Mouse (Mus musculus) liver, embryonic 11.5 days (tissue): ENCODE data around the gene Arfrp1. TPM values are rescaled to one million over a fixed set of nuclear protein-coding genes. Genes with fewer than 3 reads are reported as not detected.
A peak's percentile ranks its signal among the peaks of the same experiment; 100 is the strongest.

Experiments
- ATAC-seq: fragments of 200-750 bp; cut with Nextera tagmentation; replicated peaks from 2 replicates; pipeline ENCODE4 v1.8.0; 2017; ENCODE audit warnings: moderate number of reproducible peaks, mild to moderate bottlenecking, moderate TSS enrichment, moderate library complexity; ENCODE audit not compliant: low FRiP score
- DNase-seq: peaks from one replicate; pipeline ENCODE4 v3.0.0-alpha.2; 2017; ENCODE audit warnings: low spot score
- H3K27ac ChIP-seq: fragments of 300-500 bp; sonication (generic); 2 replicates; pipeline ENCODE4 v1.5.1; 2014; ENCODE audit warnings: mild to moderate bottlenecking, low read depth, low read length, control low read depth
- H3K27me3 ChIP-seq: fragments of 300-500 bp; sonication (generic); replicated peaks from 2 replicates; pipeline ENCODE4 v1.6.1; 2014; ENCODE audit warnings: low read length, mixed read lengths; ENCODE audit not compliant: control insufficient read depth, insufficient read depth
- H3K36me3 ChIP-seq: fragments of 300-500 bp; sonication (generic); 2 replicates; pipeline ENCODE4 v1.6.1; 2014; ENCODE audit warnings: mild to moderate bottlenecking, low read length, moderate library complexity, mixed read lengths; ENCODE audit not compliant: control insufficient read depth, insufficient read depth
- H3K4me1 ChIP-seq: fragments of 300-500 bp; sonication (generic); replicated peaks from 2 replicates; pipeline ENCODE4 v1.6.1; 2014; ENCODE audit warnings: low read length, mixed read lengths; ENCODE audit not compliant: control insufficient read depth, insufficient read depth
- H3K4me2 ChIP-seq: fragments of 300-500 bp; sonication (generic); 2 replicates; pipeline ENCODE4 v1.6.1; 2014; ENCODE audit warnings: mild to moderate bottlenecking, control low read depth, moderate library complexity
- H3K4me3 ChIP-seq: fragments of 300-500 bp; sonication (generic); 2 replicates; pipeline ENCODE4 v1.5.1; 2014; ENCODE audit warnings: low read depth, low read length, control low read depth
- H3K9ac ChIP-seq: fragments of 300-500 bp; sonication (generic); 2 replicates; pipeline ENCODE4 v1.6.1; 2014; ENCODE audit warnings: low read depth, low read length, control low read depth
- H3K9me3 ChIP-seq: fragments of 300-500 bp; sonication (generic); 2 replicates; pipeline ENCODE4 v1.6.1; 2016; ENCODE audit warnings: low read length, inconsistent platforms, mixed read lengths; ENCODE audit not compliant: control insufficient read depth
- WGBS: fragments of 180-500 bp; shearing (Covaris S2); extraction: QIAGEN DNeasy Blood & Tissue Kit; methylation state at CpG from one replicate; pipeline ENCODE4 v1.1.7; 2014; 5-methylcytosine and 5-hydroxymethylcytosine counted together
- polyA plus RNA-seq: library from polyadenylated mRNA; unstranded; fragments of >200 nt; fragmentation: Nextera tagmentation; extraction: Ambion mirVana; gene quantifications from 2 replicates; pipeline ENCODE4 v1.2.1, GENCODE M21; 2014

Arfrp1 gene
- polyA plus RNA-seq, 1 experiment from 2014 or later, result 48.9 TPM

DNA sequence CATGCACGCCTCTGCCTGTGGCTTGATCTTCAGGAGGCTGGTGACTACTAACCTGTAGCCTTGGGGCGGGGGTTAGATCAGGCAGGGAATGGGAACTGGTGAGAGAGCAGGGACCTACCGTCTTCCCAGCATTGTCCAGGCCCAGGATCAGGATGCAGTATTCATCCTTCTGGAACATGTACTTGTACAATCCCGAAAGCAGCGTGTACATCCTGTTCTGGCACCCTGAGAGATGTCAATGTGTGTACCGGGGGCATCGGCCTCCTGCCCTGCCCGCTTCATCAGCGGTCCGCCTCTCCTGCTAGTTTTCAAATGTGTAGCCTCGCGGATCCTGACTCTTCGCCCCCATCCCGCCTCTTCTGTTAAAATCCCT lies 731 bp downstream of the Arfrp1 start:
- Histone ChIP-seq H3K9me3 (no peaks in the 10 kb centered on the region), H3K9ac (peak overlapping the region; percentile 77), H3K27ac (peak overlapping the region; percentile 91), H3K4me2 (peak overlapping the region; percentile 98), H3K27me3 (no peaks in the 10 kb centered on the region), H3K4me3 (peak overlapping the region; percentile 79), H3K4me1 (peaks cover 25% of the 10 kb centered on the region), H3K36me3 (peaks cover 19% of the 10 kb centered on the region)
- ATAC-seq (no peak), DNase-seq (no peak)
- 9% methylated on average over 14 of the region's 14 CpGs for WGBS

DNA sequence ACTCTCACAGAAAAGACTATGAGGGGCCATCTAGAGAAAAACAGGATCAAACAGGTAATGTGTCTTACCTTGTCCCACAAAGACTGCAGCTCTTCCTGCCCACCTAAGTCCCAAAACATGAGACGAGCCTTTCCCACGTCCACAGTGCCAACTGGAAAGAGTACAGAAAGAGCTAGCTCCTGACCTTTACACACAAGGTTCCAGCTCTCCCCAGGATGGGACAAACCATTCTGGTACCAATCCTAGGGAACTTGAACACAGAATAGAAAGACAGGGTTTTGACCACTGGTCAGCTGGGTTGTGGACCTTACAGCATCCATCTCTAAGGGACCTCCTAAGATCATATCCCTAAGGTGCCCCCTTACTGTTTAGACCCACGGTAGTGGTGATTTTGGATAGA lies 1.3 kb downstream of the Arfrp1 start:
- ATAC-seq (no peak), DNase-seq (no peak)
- H3K36me3 ChIP-seq, result peaks cover 24% of the 10 kb centered on the region
- H3K27me3 ChIP-seq, result no peaks in the 10 kb centered on the region
- 66% methylated on average over 3 of the region's 3 CpGs for WGBS
- peaks cover 25% of the 10 kb centered on the region for H3K4me1 ChIP-seq
- peak overlapping the region; percentile 79 for H3K4me3 ChIP-seq
- H3K9ac ChIP-seq, result peak overlapping the region; percentile 77
- peak overlapping the region; percentile 98 for H3K4me2 ChIP-seq
- no peaks in the 10 kb centered on the region for H3K9me3 ChIP-seq
- no peak overlapping the region for H3K27ac ChIP-seq

DNA sequence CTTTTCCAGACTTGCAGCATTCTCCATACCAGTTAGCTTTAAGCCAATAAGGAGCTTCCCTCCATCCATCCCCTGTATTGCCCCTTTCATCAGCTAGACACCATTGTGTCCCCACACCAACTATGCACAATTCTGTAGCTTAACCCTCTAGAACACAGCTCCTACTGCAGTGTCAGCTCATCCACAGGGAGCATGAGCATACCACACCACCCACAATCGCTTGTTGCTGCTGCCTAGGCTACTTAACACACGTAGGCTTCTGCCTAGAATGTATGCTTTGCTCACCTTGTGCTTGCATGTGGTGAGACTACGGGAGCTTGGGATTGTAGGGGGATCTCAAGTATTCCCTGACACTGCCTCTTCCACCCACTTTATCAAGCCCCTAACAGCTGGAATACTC lies 8.4 kb downstream of the Arfrp1 start:
- ATAC-seq (no peak), DNase-seq (no peak)
- no peak overlapping the region for H3K27ac ChIP-seq
- no peak overlapping the region for H3K9ac ChIP-seq
- no peaks in the 10 kb centered on the region for H3K27me3 ChIP-seq
- H3K4me2 ChIP-seq, result no peak overlapping the region
- H3K4me1 ChIP-seq, result no peaks in the 10 kb centered on the region
- WGBS, result 77% methylated on average over 3 of the region's 3 CpGs
- peaks cover 57% of the 10 kb centered on the region for H3K36me3 ChIP-seq
- no peaks in the 10 kb centered on the region for H3K9me3 ChIP-seq
- no peak overlapping the region for H3K4me3 ChIP-seq

DNA sequence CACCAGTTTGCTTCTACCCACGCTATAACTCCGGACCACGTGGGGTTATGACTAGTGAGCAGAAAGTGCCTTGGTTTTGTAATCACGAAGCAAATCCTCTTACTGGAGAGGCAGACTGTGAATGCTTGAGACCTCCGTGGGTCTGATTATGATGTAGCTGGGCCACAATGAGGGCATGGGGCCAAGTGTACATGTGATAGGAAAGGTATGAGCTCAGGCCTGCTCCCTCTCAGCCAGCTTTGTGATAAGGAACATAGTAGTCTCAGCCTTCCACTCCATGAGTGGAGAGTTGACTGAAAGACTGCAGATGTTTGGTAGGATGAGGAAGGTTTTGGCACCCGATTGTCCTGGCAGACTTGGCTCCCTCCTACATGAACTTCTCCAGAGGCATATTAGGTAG lies 22.4 kb downstream of the Arfrp1 start:
- Histone ChIP-seq H3K9me3 (no peaks in the 10 kb centered on the region), H3K27me3 (no peaks in the 10 kb centered on the region), H3K9ac (no peak overlapping the region), H3K4me1 (no peaks in the 10 kb centered on the region), H3K36me3 (peaks cover 36% of the 10 kb centered on the region), H3K4me2 (no peak overlapping the region), H3K4me3 (no peak overlapping the region), H3K27ac (no peak overlapping the region)
- 92% methylated on average over 6 of the region's 6 CpGs for WGBS
- DNase-seq (no peak), ATAC-seq (no peak)

DNA sequence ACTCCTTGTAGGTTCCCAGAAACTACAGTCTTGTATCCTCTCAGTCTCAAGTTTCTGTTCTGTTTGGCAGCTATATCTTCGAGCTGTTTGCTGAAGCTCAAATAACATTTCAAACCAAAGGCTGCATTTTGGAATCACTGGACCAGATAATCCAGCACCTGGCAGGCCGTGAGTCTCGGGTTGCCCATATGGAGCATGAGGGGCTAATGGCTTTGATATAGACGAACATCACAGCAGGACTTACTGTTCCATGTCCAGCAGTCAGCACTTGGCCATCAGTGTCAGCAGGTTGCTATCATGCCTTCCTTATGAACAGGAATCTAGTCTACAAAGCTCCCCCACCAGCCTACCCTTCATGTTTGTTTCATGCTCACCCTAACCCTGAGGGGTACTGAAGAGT lies 24.8 kb downstream of the Arfrp1 start:
- H3K4me2 ChIP-seq, result no peak overlapping the region
- H3K27ac ChIP-seq, result no peak overlapping the region
- peaks cover 37% of the 10 kb centered on the region for H3K36me3 ChIP-seq
- DNase-seq, result no peak
- 78% methylated on average over 4 of the region's 4 CpGs for WGBS
- no peaks in the 10 kb centered on the region for H3K27me3 ChIP-seq
- no peak overlapping the region for H3K4me3 ChIP-seq
- H3K9me3 ChIP-seq, result no peaks in the 10 kb centered on the region
- H3K9ac ChIP-seq, result no peak overlapping the region
- no peaks in the 10 kb centered on the region for H3K4me1 ChIP-seq
- no peak for ATAC-seq

DNA sequence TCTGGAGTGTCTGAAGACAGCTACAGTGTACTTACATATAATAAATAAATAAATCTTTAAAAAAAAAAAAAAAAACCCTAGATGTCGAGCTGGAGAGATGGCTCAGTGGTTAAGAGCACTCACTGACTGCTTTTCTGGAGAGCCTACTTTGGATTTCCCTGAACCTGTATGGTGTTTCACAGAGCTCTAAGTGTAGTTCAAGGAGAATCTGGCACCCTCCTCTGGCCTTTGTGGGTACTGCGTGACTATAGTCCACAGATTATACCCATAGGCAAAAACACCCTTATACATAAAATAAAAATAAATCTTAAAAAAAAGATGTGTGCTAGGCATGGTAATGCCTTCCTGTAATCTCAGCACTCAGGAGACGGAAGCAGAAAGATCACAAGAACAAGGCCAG lies 31.2 kb downstream of the Arfrp1 start:
- no peak overlapping the region for H3K27ac ChIP-seq
- H3K9ac ChIP-seq, result no peak overlapping the region
- DNase-seq, result no peak
- 60% methylated on average over 3 of the region's 3 CpGs for WGBS
- no peaks in the 10 kb centered on the region for H3K27me3 ChIP-seq
- peaks cover 38% of the 10 kb centered on the region for H3K36me3 ChIP-seq
- no peaks in the 10 kb centered on the region for H3K9me3 ChIP-seq
- no peak overlapping the region for H3K4me3 ChIP-seq
- peak; percentile 73 for ATAC-seq
- H3K4me1 ChIP-seq, result no peaks in the 10 kb centered on the region
- no peak overlapping the region for H3K4me2 ChIP-seq

DNA sequence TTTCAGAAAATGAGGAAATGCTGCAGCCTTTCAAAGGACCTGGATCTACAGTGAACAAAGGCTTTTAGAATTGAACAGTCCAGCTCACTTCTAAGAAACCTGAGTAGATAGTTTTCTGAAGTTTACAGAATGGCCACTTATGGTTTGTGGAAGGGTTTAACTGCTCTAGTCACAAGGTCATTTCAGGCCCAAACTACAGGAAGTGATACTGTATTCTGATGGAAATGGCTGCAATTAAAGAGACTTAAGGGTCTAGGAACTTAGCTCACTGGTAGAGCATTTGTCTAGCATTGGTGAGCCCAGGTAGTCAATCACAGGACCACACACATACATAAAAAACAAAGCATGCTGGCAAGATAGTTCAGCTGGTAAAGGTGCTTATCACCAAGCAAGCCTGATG lies 32.7 kb downstream of the Arfrp1 start:
- H3K4me3 ChIP-seq, result no peak overlapping the region
- no peak overlapping the region for H3K27ac ChIP-seq
- peaks cover 36% of the 10 kb centered on the region for H3K36me3 ChIP-seq
- H3K4me2 ChIP-seq, result no peak overlapping the region
- H3K27me3 ChIP-seq, result no peaks in the 10 kb centered on the region
- no peak overlapping the region for H3K9ac ChIP-seq
- DNase-seq, result no peak
- H3K9me3 ChIP-seq, result no peaks in the 10 kb centered on the region
- no peak for ATAC-seq
- no peaks in the 10 kb centered on the region for H3K4me1 ChIP-seq

DNA sequence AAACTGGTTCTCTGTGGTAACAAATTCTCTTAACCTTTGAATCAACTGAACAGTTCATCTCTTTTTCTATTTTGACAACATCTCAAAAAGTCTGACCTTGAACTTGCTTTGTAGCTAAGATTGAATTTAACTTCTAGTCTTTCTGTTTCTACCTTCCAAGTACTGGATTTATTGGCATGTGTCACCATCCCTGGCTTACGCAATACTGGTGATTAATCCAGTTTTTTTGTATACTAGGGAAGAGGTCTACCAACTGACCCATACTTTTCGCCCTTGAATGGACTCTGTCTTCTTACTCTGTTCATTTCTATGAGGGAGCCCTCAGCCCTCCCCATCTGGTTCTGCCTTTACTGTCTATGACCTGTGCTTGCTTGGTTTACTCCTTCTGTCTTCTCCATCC lies 39.1 kb downstream of the Arfrp1 start:
- ATAC-seq (no peak), DNase-seq (no peak)
- no peak overlapping the region for H3K9ac ChIP-seq
- H3K27me3 ChIP-seq, result no peaks in the 10 kb centered on the region
- no peak overlapping the region for H3K4me2 ChIP-seq
- H3K4me3 ChIP-seq, result no peak overlapping the region
- H3K4me1 ChIP-seq, result no peaks in the 10 kb centered on the region
- no peak overlapping the region for H3K27ac ChIP-seq
- 87% methylated on average over 2 of the region's 2 CpGs for WGBS
- H3K9me3 ChIP-seq, result no peaks in the 10 kb centered on the region
- peaks cover 37% of the 10 kb centered on the region for H3K36me3 ChIP-seq

DNA sequence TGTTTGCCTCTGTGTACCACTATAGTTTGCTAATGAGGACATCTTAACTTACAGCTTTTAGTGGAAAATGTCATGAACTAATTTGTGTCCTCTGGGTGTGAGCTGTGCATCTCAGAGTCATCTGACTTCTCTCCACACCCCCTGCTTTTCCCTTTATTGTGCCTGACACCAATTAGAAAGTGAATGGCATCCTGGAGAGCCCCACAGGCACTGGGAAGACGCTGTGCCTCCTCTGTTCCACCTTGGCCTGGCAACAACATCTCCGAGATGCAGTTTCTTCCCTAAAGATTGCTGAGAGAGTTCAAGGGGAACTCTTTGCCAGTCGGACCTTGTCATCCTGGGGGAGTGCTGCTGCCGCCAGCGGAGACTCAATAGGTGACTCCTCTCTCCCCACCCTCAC lies 43.1 kb downstream of the Arfrp1 start:
- H3K4me3 ChIP-seq, result no peak overlapping the region
- no peak for ATAC-seq
- 85% methylated on average over 5 of the region's 5 CpGs for whole genome bisulfite sequencing

More for the DNA sequence above, 43.1 kb downstream of the Arfrp1 start:
- DNase-seq, result no peak
- Histone ChIP-seq H3K36me3 (peaks cover 22% of the 10 kb centered on the region), H3K9ac (no peak overlapping the region), H3K4me2 (no peak overlapping the region), H3K27me3 (no peaks in the 10 kb centered on the region), H3K27ac (no peak overlapping the region), H3K4me1 (peaks cover 9% of the 10 kb centered on the region), H3K9me3 (no peaks in the 10 kb centered on the region)
